Mouse (Mus musculus) embryonic fibroblast, embryonic 13.5 days (primary cell): ENCODE measurements around the gene Vmn1r38. TPM values are rescaled to one million over a fixed set of nuclear protein-coding genes. Genes with fewer than 3 reads are reported as not detected.
"Not testable (repeated sequence)": the region's sequence is repeated elsewhere in the genome, so short reads cannot be mapped to it uniquely, and the experiment has no call there.

ENCODE experiments used
- H3K27ac ChIP-seq: 2 replicates; pipeline ENCODE4 v1.5.1; 2012; ENCODE audit warnings: low read length, control low read depth, inconsistent platforms; ENCODE audit not compliant: insufficient read depth
- H3K4me1 ChIP-seq: 2 replicates; pipeline ENCODE4 v1.6.1; 2011; ENCODE audit warnings: low read length; ENCODE audit not compliant: control insufficient read depth, insufficient read depth
- H3K4me3 ChIP-seq: 2 replicates; pipeline ENCODE4 v1.5.1; 2011; ENCODE audit warnings: mild to moderate bottlenecking, control low read depth, low read length; ENCODE audit not compliant: insufficient read depth
- CTCF ChIP-seq: IDR thresholded peaks from 2 replicates; pipeline ENCODE4 v1.5.1; 2011; ENCODE audit warnings: mild to moderate bottlenecking, control low read depth, low read length, moderate library complexity, borderline replicate concordance; ENCODE audit not compliant: insufficient read depth
- POLR2A ChIP-seq: IDR thresholded peaks from 2 replicates; pipeline ENCODE4 v1.6.1; 2011; ENCODE audit warnings: low read depth, mild to moderate bottlenecking, control low read depth, low read length, moderate library complexity
- polyA plus RNA-seq: library from polyadenylated mRNA; stranded (reverse); fragments of >200 nt; gene quantifications from 2 replicates; pipeline ENCODE4 v1.2.4, GENCODE M21; 2011; ENCODE audit warnings: low read depth; ENCODE audit not compliant: missing spikeins, insufficient read length

Vmn1r38 gene
- not detected in 2 replicates for polyA plus RNA-seq

DNA sequence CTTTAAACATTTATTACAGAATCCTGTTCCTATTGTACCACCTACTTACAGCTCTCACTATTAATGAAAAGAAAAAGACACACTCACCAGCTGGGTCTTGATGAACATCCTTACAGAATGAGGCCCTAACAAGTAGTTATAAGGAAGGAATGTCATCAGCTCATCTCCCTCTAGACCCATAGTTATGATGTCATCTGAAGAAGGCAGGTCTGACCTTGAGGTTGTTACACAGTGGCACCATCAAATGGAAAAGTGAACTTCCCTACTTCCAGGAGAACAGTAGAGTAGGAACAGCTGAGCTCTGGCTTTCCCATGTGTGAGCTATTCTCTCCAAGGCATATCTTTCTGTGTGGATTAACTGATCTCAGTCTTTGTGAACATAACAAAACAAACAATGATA is at the start of gene Vmn1r38:
Gene Vmn1r38, minus strand, starts transcription at position 101 of the 400 bp plus-strand sequence.
- H3K4me3 ChIP-seq, H3K27ac ChIP-seq, H3K4me1 ChIP-seq: not testable (repeated sequence)

- TF ChIP-seq CTCF, result no peak
- no peak for TF ChIP-seq POLR2A
- Histone ChIP-seq H3K27ac (no peak within 1 kb of the TSS), H3K4me1 (no peaks in the 10 kb centered on the region), H3K4me3 (no peak within 1 kb of the TSS)
These were observed 28.1 kb upstream of the Vmn1r38 start, which contains the start of gene Vmn1r39 for GRCm38 (mm10) chr6:66810509-66810908. TSS of gene Vmn1r39 (minus strand) at chr6:66810609.

- TF ChIP-seq CTCF (no peak), POLR2A (no peak)
- Histone ChIP-seq H3K27ac (no peak overlapping the region), H3K4me1 (no peaks in the 10 kb centered on the region), H3K4me3 (no peak overlapping the region)
These were observed 23.9 kb upstream of the Vmn1r38 start for GRCm38 (mm10) chr6:66806311-66806710.

- TF ChIP-seq POLR2A (no peak), CTCF (no peak)
- Histone ChIP-seq H3K4me1 (no peaks in the 10 kb centered on the region), H3K4me3 (no peak overlapping the region), H3K27ac (no peak overlapping the region)
These were observed 23.3 kb upstream of the Vmn1r38 start for GRCm38 (mm10) chr6:66805713-66806112.

DNA sequence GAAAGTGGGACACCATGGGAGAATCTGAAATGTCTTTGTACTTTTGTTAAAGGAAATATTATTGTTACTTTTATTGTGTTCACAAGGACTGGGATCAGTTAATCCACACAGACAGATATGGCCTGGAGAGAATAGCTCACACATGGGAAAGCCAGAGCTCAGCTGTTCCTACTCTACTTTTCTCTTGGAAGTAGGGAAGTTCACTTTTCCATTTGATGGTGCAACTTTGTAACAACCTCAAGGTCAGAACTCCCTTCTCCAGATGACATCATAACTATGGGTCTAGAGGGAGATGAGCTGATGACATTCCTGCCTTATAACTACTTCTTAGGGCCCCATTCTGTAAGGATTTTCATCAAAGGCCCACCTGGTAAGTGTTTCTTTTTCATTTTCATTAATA is 53.3 kb downstream of the Vmn1r38 start, which contains the start of gene Vmn1r37:
Gene Vmn1r37, plus strand, starts transcription at position 301 of the 400 bp plus-strand sequence.
- not testable (repeated sequence) for H3K4me1 ChIP-seq, H3K4me3 ChIP-seq, H3K27ac ChIP-seq

Other genes with a start within 250 kb of the Vmn1r38 start
- gene Mad2l1, start 247.2 kb downstream of the Vmn1r38 start, polyA plus RNA-seq, result 57.7 and 62.6 TPM in 2 replicates
- not detected in 2 replicates for gene Vmn1r32, start 222.5 kb downstream of the Vmn1r38 start, polyA plus RNA-seq
- not detected in 2 replicates for gene Vmn1r33, start 164.3 kb downstream of the Vmn1r38 start, polyA plus RNA-seq
- not detected in 2 replicates for gene Vmn1r34, start 138.7 kb downstream of the Vmn1r38 start, polyA plus RNA-seq
- gene Vmn1r35, start 96.7 kb downstream of the Vmn1r38 start, polyA plus RNA-seq, result not detected in 2 replicates
- not detected in 2 replicates for gene Vmn1r36, start 63.5 kb downstream of the Vmn1r38 start, polyA plus RNA-seq
- not detected in 2 replicates for gene Vmn1r37, start 53.2 kb downstream of the Vmn1r38 start, polyA plus RNA-seq
- gene Vmn1r39, start 28.0 kb upstream of the Vmn1r38 start, polyA plus RNA-seq, result not detected in 2 replicates
- 246 and 251 TPM in 2 replicates for gene Gng12, start 113.8 kb upstream of the Vmn1r38 start, polyA plus RNA-seq